Mouse (Mus musculus) brain, embryonic 18.5 days (tissue): ENCODE results near the gene Qrfp.

Experiments used
- DNase-seq: peaks from one replicate; pipeline ENCODE4 v3.0.0-alpha.2; 2012; ENCODE audit warnings: low read depth, low spot score

The Qrfp gene

GRCm38 (mm10) chr2:31810444-31810843, at the start of gene Qrfp:
Gene Qrfp, minus strand, starts transcription at chr2:31810580.
- no peak for DNase-seq

- no peak for DNase-seq
Observed at GRCm38 (mm10) chr2:31858500-31858899, 48.1 kb upstream of the Qrfp start.

GRCm38 (mm10) chr2:31857180-31857579, 46.8 kb upstream of the Qrfp start:
- DNase-seq, result no peak

GRCm38 (mm10) chr2:31855991-31856390, 45.6 kb upstream of the Qrfp start:
- no peak for DNase-seq

GRCm38 (mm10) chr2:31850141-31850540, 39.8 kb upstream of the Qrfp start:
- DNase-seq, result no peak

GRCm38 (mm10) chr2:31847908-31848307, 37.5 kb upstream of the Qrfp start:
- DNase-seq, result no peak

GRCm38 (mm10) chr2:31846692-31847660, 36.6 kb upstream of the Qrfp start:
- DNase-seq, result no peak

GRCm38 (mm10) chr2:31845896-31846691, 35.7 kb upstream of the Qrfp start, which contains the start of gene Fibcd1:
Gene Fibcd1, minus strand, starts transcription at chr2:31846005.
- DNase-seq, result no peak

- DNase-seq, result no peak
Observed at GRCm38 (mm10) chr2:31845512-31845895, 35.1 kb upstream of the Qrfp start.

- DNase-seq, result no peak
Observed at GRCm38 (mm10) chr2:31844729-31845136, 34.4 kb upstream of the Qrfp start.

GRCm38 (mm10) chr2:31838868-31839267, 28.5 kb upstream of the Qrfp start:
- no peak for DNase-seq

- no peak for DNase-seq
Observed at GRCm38 (mm10) chr2:31836985-31837384, 26.6 kb upstream of the Qrfp start.

- no peak for DNase-seq
Observed at GRCm38 (mm10) chr2:31836091-31836490, 25.7 kb upstream of the Qrfp start.

GRCm38 (mm10) chr2:31828311-31828825, 18.0 kb upstream of the Qrfp start:
- no peak for DNase-seq

- DNase-seq, result peak; percentile 64
Observed at GRCm38 (mm10) chr2:31827877-31828276, 17.5 kb upstream of the Qrfp start.

- DNase-seq, result no peak
Observed at GRCm38 (mm10) chr2:31826094-31827085, 16.0 kb upstream of the Qrfp start.

- DNase-seq, result no peak
Observed at GRCm38 (mm10) chr2:31825469-31825911, 15.1 kb upstream of the Qrfp start.

- DNase-seq, result no peak
Observed at GRCm38 (mm10) chr2:31823933-31824730, 13.8 kb upstream of the Qrfp start.

GRCm38 (mm10) chr2:31822524-31823371, 12.4 kb upstream of the Qrfp start:
- no peak for DNase-seq
